Mouse (Mus musculus): ENCODE data around the gene Sf3b2.
A peak's percentile ranks its signal among the peaks of the same experiment; 100 is the strongest.

The Sf3b2 gene

DNA sequence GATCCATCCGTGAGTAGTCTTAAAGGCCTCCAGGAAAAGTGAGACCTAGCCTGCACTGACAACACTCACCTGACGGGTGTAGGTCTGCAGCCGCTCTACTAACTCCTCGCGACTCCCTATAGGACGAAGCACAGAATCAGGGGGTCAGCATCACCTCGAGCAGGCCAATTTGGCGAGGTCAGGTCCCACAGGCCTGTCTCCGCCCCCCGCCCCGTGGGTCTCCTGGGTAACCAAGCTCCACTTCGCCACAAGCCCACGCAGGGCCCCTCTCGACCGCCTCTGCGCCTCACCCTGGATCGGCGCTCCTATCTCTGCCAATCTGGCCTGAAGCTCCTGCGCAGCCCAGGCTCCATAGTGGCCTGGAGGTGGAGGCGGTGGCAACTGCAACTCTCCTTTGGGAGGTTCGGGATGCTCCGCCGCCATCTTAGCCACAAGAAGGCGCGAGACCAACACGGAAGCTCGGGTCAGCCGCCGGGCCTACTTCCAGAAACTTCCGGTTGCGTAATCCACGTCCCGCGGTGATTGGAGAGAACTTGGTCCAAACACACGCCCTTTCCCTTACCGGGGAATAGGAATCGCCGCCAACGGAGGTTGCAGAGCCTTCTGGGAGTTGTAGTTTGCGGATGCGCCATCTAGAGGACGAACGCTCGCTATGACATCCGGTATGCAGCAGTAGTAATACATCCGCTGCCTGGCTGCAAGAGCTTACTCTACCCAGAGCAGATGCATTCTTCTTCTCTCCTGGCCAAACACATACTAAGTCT lies at the start of gene Sf3b2:
TSS of gene Sf3b2 (minus strand) at position 484 of the 764 bp plus-strand sequence.
- DNase-seq (ENCODE audit: low spot score) = peak; percentile 97

- DNase-seq (ENCODE audit: low spot score) = no peak
These were observed 46.1 kb upstream of the Sf3b2 start for GRCm38 (mm10) chr19:5341360-5341759.

DNA sequence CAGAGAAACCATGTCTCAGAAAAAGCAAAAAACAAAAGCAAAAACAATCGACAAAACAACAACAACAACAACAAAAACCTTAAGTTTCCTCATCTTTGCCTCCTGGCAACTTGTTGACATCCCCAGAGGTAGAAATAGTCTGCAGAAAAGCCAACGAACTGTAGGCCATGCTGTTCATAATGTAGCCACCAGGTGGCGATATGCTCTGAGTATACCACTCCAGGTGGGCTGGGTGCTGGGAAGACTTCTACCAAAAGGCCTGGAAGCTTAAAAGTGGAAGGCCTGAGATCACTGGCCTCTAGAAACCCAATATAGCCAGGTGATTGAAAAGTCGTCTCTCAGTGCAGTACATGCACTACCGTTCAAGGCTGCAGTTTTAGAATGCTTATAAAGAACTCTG lies 42.7 kb upstream of the Sf3b2 start:
- DNase-seq (ENCODE audit: low spot score) = peak; percentile 70

DNA sequence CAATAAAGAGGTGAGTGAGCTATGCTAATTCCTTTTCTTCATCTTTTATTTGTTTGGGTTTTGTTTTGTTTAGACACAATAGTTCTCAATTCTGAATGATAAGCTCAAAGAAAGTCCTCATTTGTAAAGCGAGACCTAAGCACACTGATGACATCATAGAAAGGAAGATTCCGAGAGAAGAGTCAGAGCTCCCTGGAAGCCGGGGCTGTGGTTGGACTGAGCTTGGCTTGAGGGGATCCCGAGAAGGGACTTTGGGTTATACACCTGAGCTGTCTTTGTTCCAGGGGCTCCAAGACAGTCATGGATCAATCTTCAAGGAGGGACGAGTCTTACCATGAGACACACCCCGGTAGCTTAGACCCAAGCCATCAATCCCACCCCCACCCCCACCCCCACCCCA lies 40.2 kb upstream of the Sf3b2 start, which contains the start of gene Catsper1:
TSS of gene Catsper1 (plus strand) at position 301 of the 400 bp plus-strand sequence.
- DNase-seq (ENCODE audit: low spot score) = no peak

DNA sequence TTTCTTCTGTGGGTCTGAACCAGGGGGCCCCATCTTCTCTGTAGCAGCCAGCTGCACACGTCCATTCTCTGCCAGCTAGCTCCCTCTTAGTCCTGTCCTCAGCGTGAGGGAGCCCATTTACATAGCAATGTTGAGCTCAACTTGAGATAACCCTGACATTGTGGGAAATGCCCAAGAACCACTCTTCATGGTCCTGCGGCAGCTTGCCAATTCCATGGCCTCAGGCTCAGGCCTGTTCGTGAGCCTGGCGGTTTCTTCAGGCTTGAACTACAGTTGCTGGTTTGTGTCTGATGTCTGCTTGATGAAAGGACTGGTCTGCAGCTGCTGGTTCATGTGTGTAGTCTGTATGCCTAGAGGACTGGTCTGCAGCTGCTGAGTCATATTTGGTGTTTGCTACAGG lies 39.5 kb upstream of the Sf3b2 start:
- DNase-seq (ENCODE audit: low spot score) = peak; percentile 18

GRCm38 (mm10) chr19:5327970-5328369 lies 32.7 kb upstream of the Sf3b2 start:
- DNase-seq (ENCODE audit: low spot score) = no peak

DNA sequence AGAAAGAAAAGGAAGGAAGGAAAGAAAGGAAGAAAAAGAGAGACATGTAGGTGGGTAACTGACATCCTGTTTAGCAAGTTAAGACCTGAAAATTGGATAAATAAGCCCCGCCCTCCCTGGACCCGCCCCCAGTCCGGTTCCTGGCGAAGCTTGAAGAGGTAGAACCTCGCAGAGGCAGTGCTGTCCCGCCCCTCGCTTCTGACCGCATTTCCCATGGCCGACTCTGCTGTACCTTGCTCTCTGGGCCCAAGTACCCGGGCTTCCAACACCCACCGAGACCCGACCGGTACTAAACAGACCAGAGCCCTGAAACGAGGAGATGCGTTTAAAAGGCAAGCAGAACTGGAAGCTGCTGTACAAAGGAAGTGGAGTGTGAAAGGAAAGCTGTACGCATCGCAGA lies 28.5 kb upstream of the Sf3b2 start:
- DNase-seq (ENCODE audit: low spot score) = no peak

DNA sequence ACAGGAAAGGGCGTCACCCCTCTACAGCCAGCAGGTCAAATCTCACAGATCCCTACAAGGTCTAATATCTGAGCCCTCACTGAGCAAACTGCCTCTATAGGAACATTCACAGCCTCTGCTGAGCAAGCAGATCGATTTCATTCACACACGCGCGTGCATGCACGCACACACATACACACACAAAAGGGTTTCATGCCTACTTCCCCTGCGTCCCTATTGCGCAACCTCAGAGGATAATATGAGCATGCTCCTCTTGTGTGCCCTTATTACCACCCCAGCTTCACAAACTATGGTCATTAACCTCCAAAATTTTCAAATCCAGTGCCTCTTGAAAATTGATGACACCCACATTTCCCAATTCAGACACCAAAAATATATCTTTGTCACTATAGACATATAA lies 17.9 kb upstream of the Sf3b2 start:
- DNase-seq (ENCODE audit: low spot score) = no peak

- DNase-seq (ENCODE audit: low spot score) = no peak
These were observed 13.8 kb upstream of the Sf3b2 start for GRCm38 (mm10) chr19:5309025-5309424.

- DNase-seq (ENCODE audit: low spot score) = no peak
These were observed 11.9 kb upstream of the Sf3b2 start for GRCm38 (mm10) chr19:5306968-5307734.

DNA sequence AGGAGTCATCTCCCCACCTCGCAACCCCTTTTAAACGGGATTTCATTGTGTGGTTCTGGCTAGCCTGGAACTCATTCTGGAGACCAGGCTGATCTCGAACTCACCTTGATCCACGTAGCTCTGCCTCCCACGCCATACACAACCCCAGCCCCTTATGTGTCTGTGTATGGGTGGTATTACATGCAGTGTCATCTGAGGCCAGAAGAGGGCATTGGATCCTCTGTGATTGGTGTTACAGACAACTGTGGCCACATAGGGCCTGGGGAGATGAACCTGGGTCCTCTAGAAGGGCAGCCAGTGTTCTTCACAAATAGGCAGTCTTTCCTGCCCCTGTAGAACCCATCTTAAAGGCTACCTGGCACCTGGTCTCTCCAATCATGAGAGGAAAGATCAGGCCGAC lies 11.0 kb upstream of the Sf3b2 start:
- no peak for DNase-seq (ENCODE audit: low spot score)

GRCm38 (mm10) chr19:5302455-5302854 lies 7.2 kb upstream of the Sf3b2 start:
- DNase-seq (ENCODE audit: low spot score) = peak; percentile 18

DNA sequence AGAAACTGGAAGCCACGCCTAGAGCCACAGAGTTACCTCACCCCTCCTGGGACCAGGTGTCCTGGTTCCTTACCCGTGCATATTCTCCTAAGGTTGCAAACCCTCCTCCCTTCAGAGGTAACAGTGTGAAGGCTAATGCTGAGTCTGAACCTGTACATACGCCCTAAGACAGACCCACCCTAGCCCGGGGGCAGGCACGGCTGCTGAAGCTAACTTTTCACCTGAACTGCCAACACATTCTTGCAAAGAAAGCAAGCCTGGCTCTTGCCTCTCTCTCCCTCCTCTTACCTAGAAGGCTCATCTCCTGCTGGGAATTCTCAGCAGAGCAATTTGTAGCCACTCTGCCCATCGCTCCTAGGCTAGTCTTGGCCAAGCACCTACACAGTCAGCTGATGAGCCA lies 5.3 kb upstream of the Sf3b2 start:
- no peak for DNase-seq (ENCODE audit: low spot score)

DNA sequence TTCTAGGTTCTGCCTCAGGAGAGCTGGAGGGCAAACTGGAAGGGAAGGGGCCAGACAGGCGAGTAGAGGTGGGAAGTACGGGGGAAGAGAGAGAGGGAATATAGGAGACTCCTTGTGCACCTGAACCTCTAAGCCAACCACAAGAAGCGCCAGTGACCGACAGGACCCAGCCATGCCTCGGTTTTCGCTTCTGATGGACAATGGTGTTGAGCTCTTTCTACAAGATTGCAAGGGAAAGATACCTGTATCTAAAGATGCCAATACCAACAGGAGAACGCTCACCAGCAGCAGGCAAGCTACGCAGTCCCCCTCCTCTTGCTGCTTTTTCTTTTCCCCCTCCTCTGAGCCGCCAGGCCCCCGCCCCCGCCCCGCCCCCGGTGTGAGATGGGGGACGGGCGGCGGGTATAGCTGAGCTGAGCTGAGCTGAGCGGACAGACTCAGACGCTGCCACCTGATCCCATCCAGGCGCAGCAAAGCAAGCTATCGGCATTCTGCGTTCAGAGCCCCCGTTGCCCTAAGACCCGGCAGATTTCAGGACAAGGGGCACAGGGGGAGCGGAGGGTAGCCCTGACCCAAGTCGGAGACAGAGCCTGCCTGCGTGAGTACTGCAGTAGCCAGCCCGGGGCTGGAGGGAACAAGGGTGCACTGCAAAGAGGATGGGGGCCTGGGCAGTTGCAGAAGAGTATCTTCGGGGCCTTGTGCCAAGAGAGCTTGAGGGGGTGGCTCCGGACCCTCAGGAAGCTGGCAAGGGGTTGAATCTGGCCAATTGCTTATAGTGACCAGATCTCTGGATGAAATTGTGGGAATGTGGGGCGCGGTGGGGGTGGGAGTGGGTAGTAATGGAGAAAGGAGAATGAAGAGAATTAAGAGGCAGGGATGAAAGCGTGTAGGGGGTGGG lies 2.9 kb upstream of the Sf3b2 start, which contains the start of gene Gal3st3:
TSS of gene Gal3st3 (plus strand) at position 429 of the 898 bp plus-strand sequence.
- no peak for DNase-seq (ENCODE audit: low spot score)

- no peak for DNase-seq (ENCODE audit: low spot score)
These were observed 1.4 kb upstream of the Sf3b2 start for GRCm38 (mm10) chr19:5296630-5297029.

DNA sequence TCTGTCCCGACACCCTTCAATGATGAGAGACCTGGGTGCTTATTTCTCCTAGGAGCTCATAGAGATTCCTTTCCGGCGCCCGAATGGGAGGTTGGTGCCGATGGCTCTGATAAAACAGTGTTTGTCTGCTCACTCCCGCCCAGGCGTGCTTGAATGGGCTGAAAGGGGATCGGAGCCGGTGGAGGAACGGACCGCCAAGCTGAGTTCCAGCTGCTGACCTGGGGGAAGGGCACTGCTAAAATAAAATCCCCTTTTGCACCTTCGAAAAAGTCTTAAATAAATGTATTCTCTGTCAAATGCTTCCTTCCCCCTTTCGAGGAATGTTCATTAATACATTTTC lies 451 bp upstream of the Sf3b2 start:
- no peak for DNase-seq (ENCODE audit: low spot score)

DNA sequence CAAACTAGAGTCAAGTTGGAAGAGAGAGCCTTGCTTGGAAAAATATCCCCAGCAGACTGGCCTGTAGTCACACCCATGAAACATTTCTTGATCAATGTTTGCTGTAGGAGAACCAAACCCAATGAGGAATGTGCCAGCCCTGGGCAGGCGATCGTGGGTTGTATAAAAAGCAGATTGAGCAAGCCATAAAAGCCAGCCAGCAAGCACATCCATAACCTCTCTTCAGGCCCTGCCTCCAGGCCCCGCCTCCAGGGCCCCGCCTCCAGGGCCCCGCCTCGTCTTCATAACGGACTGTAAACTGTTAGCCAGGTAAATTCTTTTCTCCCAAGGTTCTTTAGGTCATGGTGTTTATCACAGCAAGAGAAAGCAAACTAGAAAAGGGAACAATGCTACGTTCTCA lies 16.9 kb downstream of the Sf3b2 start:
- DNase-seq (ENCODE audit: low spot score) = no peak

DNA sequence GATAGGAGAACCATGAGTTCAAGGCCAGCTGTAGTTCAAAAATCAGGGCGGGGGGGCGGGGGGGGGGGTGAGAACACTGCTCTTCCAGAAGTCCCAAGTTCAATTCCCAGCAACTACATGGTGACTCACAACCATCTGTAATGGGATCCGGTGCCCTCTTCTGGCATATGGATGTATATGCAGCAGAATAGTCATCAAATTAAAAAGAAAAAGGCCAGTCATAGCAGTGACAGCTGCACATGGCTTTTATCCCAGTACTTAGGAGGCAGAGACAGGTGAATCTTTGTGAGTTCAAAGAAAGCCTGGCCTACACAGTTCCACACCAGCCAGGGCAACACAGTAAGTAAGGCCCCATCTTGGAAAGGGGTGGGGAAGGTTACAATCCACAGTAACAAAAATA lies 18.1 kb downstream of the Sf3b2 start:
- DNase-seq (ENCODE audit: low spot score) = no peak

DNA sequence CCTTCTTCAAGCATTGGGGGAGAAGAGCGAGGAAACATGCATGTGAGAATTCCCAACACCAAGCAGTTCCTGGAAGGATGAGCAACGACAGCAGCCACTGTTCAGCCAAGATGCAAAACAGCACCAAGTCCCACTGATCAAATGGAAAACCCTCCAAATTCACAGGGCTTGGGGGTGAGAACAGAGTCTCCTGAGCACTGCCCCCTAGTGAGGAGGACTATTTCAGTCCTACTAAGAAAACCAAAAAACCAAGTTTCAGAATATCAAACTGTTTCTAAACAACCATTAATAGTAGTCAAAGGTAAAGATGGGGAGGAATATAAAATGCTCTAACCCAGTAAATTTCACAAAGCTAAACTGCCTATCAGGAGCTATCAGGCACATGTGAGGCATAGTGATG lies 18.7 kb downstream of the Sf3b2 start:
- DNase-seq (ENCODE audit: low spot score) = no peak

DNA sequence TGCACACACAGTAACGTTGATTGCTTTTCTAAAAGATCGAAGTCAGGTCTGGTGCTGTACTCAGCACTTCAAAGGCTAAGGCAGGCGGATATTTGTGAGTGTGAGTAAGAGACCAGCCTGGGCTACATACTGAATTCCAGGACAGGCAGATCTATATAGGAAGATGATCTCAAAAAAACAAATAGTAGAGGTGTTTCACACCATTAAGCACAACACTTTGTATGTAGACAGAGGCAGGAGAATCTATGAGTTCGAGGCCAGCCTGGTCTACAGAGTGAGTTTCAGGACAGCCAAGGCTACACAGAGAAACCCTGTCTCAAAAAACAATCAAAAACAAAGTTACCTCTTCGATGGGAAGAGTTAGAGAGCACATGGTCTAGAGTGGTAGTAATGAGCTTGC lies 19.5 kb downstream of the Sf3b2 start:
- no peak for DNase-seq (ENCODE audit: low spot score)

DNA sequence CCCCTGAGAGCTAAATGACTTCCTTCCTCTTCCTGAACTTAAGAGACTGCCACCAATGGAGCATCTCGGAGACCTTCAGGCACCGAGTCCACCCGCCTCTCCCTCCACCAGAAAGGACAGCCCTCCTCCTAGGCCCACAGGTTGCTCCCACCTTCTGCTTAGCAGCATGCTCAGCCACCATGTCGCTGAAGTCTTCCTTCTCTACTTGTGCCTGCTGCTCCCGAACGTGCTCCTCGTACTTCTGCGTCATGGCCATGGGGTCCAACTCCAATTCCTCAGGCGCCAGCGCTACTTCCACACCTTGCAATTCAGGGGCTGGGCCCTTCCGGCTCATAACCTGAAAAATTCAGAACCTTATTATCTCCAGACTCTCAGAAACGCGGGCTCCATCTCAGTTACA lies 20.6 kb downstream of the Sf3b2 start:
- no peak for DNase-seq (ENCODE audit: low spot score)

GRCm38 (mm10) chr19:5273916-5274315 lies 21.3 kb downstream of the Sf3b2 start:
- no peak for DNase-seq (ENCODE audit: low spot score)
